Mouse (Mus musculus): ENCODE results near the gene Ltbp4.

- TF ChIP-seq CTCF (conservative IDR thresholded peaks at IDR 0.05 in 1 of 2, IDR thresholded peaks at IDR 0.05 in 1 of 2; ENCODE audit: low read depth in 2 of 2, low read length in 2 of 2) (no peak), PAX5 (IDR thresholded peaks at IDR 0.05; ENCODE audit: low read length) (no peak), POLR2A (IDR thresholded peaks at IDR 0.05; ENCODE audit: low read depth, low read length) (no peak)
These were observed 37.1 kb downstream of the Ltbp4 start for GRCm38 (mm10) chr7:27300351-27300750.
